Mouse (Mus musculus) forebrain, embryonic 12.5 days (tissue): ENCODE data around the gene Gm9913. TPM values are rescaled to one million over a fixed set of nuclear protein-coding genes. Genes with fewer than 3 reads are reported as not detected.

ENCODE experiments used
- ATAC-seq: fragments of 200-750 bp; cut with Nextera tagmentation; 2 replicates; pipeline ENCODE4 v1.8.0; 2017; ENCODE audit warnings: moderate TSS enrichment; ENCODE audit not compliant: low FRiP score
- H3K27ac ChIP-seq: fragments of 300-500 bp; sonication (generic); 2 replicates; pipeline ENCODE4 v1.5.1; 2016; ENCODE audit warnings: mild to moderate bottlenecking
- H3K27me3 ChIP-seq: fragments of 300-500 bp; sonication (generic); 2 replicates; pipeline ENCODE4 v1.6.1; 2016; ENCODE audit warnings: mild to moderate bottlenecking
- H3K36me3 ChIP-seq: fragments of 300-500 bp; sonication (generic); replicated peaks from 2 replicates; pipeline ENCODE4 v1.6.1; 2016; ENCODE audit warnings: mild to moderate bottlenecking
- H3K4me1 ChIP-seq: fragments of 300-500 bp; sonication (generic); 2 replicates; pipeline ENCODE4 v1.6.1; 2016
- H3K4me2 ChIP-seq: fragments of 300-500 bp; sonication (generic); 2 replicates; pipeline ENCODE4 v1.6.1; 2016; ENCODE audit warnings: mild to moderate bottlenecking, moderate library complexity
- H3K4me3 ChIP-seq: fragments of 300-500 bp; sonication (generic); replicated peaks from 2 replicates; pipeline ENCODE4 v1.5.1; 2016; ENCODE audit warnings: mild to moderate bottlenecking
- H3K9ac ChIP-seq: fragments of 300-500 bp; sonication (generic); 2 replicates; pipeline ENCODE4 v1.6.1; 2016; ENCODE audit warnings: mild to moderate bottlenecking
- H3K9me3 ChIP-seq: fragments of 300-500 bp; sonication (generic); 2 replicates; pipeline ENCODE4 v1.6.1; 2016
- WGBS: fragments of 180-500 bp; shearing (Covaris S2); methylation state at CpG from one replicate; pipeline ENCODE4 v1.1.7; 2016; 5-methylcytosine and 5-hydroxymethylcytosine counted together
- polyA plus RNA-seq: library from polyadenylated mRNA; unstranded; fragments of >200 nt; fragmentation: Nextera tagmentation; extraction: Ambion mirVana; gene quantifications from 2 replicates; pipeline ENCODE4 v1.2.1, GENCODE M21; 2016

Gene Gm9913
- polyA plus RNA-seq, 1 experiment from 2014 or later: 0.38 TPM

GRCm38 (mm10) chr2:125530665-125531064, 25.8 kb downstream of the Gm9913 start:
- Histone ChIP-seq H3K36me3 (no peaks in the 10 kb centered on the region), H3K4me2 (no peak overlapping the region), H3K27ac (no peak overlapping the region), H3K27me3 (no peaks in the 10 kb centered on the region), H3K9ac (no peak overlapping the region), H3K4me3 (no peak overlapping the region), H3K9me3 (no peaks in the 10 kb centered on the region), H3K4me1 (no peaks in the 10 kb centered on the region)
- no peak for ATAC-seq
- 80% methylated on average over 6 of the region's 6 CpGs for WGBS

- Histone ChIP-seq H3K36me3 (no peaks in the 10 kb centered on the region), H3K27me3 (no peaks in the 10 kb centered on the region), H3K27ac (no peak overlapping the region), H3K4me1 (no peaks in the 10 kb centered on the region), H3K9me3 (no peaks in the 10 kb centered on the region), H3K4me2 (no peak overlapping the region), H3K9ac (no peak overlapping the region), H3K4me3 (no peak overlapping the region)
- no peak for ATAC-seq
- 86% methylated on average over 3 of the region's 3 CpGs for whole genome bisulfite sequencing
Observed at GRCm38 (mm10) chr2:125539640-125540039, 34.8 kb downstream of the Gm9913 start.

DNA sequence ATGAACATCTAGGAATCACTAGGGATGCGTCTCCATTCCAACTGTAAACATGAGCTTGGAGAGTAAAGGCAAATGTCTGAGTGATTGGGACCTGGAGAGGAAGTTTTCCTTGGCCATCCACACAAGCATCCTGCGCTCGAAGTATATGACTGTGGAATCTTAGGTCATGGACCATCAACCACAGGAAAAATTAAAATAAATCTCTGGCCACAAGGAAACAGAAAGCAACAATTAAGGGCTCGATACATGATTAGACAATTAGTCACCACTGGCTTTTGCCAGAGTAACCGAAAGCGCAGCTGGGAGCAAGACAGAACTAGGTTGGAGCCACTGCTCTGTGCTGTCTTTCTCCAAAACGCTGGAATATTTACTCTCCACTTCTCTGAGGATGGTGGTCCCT, 35.7 kb downstream of the Gm9913 start:
- Histone ChIP-seq H3K9me3 (no peaks in the 10 kb centered on the region), H3K36me3 (no peaks in the 10 kb centered on the region), H3K4me2 (no peak overlapping the region), H3K9ac (no peak overlapping the region), H3K27me3 (no peaks in the 10 kb centered on the region), H3K27ac (no peak overlapping the region), H3K4me3 (no peak overlapping the region), H3K4me1 (no peaks in the 10 kb centered on the region)
- no peak for ATAC-seq
- 89% methylated on average over 7 of the region's 7 CpGs for WGBS

- H3K9me3 ChIP-seq: no peaks in the 10 kb centered on the region
- no peaks in the 10 kb centered on the region for H3K36me3 ChIP-seq
- ATAC-seq: no peak
- no peak overlapping the region for H3K4me2 ChIP-seq
- no peaks in the 10 kb centered on the region for H3K27me3 ChIP-seq
- no peak overlapping the region for H3K9ac ChIP-seq
- no peak overlapping the region for H3K27ac ChIP-seq
- WGBS: 84% methylated on average over 7 of the region's 7 CpGs
- H3K4me1 ChIP-seq: no peaks in the 10 kb centered on the region
- H3K4me3 ChIP-seq: no peak overlapping the region
Observed at GRCm38 (mm10) chr2:125541451-125541850, 36.6 kb downstream of the Gm9913 start.

- Histone ChIP-seq H3K9me3 (no peaks in the 10 kb centered on the region), H3K27me3 (no peaks in the 10 kb centered on the region), H3K4me2 (no peak overlapping the region), H3K27ac (no peak overlapping the region), H3K9ac (no peak overlapping the region), H3K4me3 (no peak overlapping the region), H3K4me1 (no peaks in the 10 kb centered on the region), H3K36me3 (no peaks in the 10 kb centered on the region)
- 80% methylated on average over 1 of the region's 1 CpGs for WGBS
- ATAC-seq: no peak
Observed at GRCm38 (mm10) chr2:125543646-125544045, 38.8 kb downstream of the Gm9913 start.

DNA sequence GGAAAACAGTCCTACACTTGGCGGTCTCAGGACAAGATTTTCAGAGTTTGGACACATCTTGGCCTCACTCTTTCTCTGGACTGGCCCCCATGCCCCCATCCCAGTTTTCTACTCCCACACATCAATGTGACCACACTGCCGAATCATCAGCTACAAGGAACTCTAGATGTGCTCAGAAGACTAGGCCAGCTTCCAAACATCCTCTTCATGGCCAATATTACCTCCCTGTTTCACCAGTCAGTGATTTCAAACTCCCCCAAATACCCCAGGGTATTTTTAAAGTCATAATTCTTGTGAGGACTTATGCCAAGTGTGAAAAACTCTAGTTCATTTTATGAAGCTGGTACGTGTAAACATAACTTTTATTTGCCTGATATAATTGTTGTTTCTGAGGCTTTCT, 40.1 kb downstream of the Gm9913 start:
- WGBS: 87% methylated on average over 3 of the region's 3 CpGs
- H3K9me3 ChIP-seq: no peaks in the 10 kb centered on the region

GRCm38 (mm10) chr2:125548806-125549578, 44.1 kb downstream of the Gm9913 start:
- no peaks in the 10 kb centered on the region for H3K4me1 ChIP-seq
- ATAC-seq: no peak
- 74% methylated on average over 1 of the region's 1 CpGs for WGBS

More for the DNA sequence above, 40.1 kb downstream of the Gm9913 start:
- Histone ChIP-seq H3K27ac (no peak overlapping the region), H3K4me2 (no peak overlapping the region), H3K27me3 (no peaks in the 10 kb centered on the region), H3K9ac (no peak overlapping the region), H3K4me3 (no peak overlapping the region), H3K4me1 (no peaks in the 10 kb centered on the region), H3K36me3 (no peaks in the 10 kb centered on the region)
- ATAC-seq: no peak

GRCm38 (mm10) chr2:125555830-125556229, 50.9 kb downstream of the Gm9913 start:
- Histone ChIP-seq H3K27me3 (no peaks in the 10 kb centered on the region), H3K9me3 (no peaks in the 10 kb centered on the region), H3K9ac (no peak overlapping the region), H3K4me3 (no peak overlapping the region), H3K4me1 (peaks cover 14% of the 10 kb centered on the region; the same call in 1 of the 2 replicates), H3K4me2 (no peak overlapping the region), H3K27ac (no peak overlapping the region), H3K36me3 (no peaks in the 10 kb centered on the region)
- no peak for ATAC-seq
- WGBS: 79% methylated on average over 6 of the region's 6 CpGs

More at GRCm38 (mm10) chr2:125548806-125549578, 44.1 kb downstream of the Gm9913 start:
- Histone ChIP-seq H3K27me3 (no peaks in the 10 kb centered on the region), H3K4me2 (no peak overlapping the region), H3K36me3 (no peaks in the 10 kb centered on the region), H3K4me3 (no peak overlapping the region), H3K9ac (no peak overlapping the region), H3K9me3 (no peaks in the 10 kb centered on the region), H3K27ac (no peak overlapping the region)

Other genes starting within 250 kb of the Gm9913 start
- gene Fbn1, start 2.9 kb downstream of the Gm9913 start, polyA plus RNA-seq: 6.4 and 8.6 TPM in 2 replicates
- gene Cep152, start 120.0 kb downstream of the Gm9913 start, polyA plus RNA-seq: 11.4 and 12.2 TPM in 2 replicates
- gene Eid1, start 168.0 kb downstream of the Gm9913 start, polyA plus RNA-seq: 297 and 310 TPM in 2 replicates
- 1.5 TPM in 2 replicates for gene Shc4, start 219.1 kb downstream of the Gm9913 start, polyA plus RNA-seq